Mouse (Mus musculus) urinary bladder, adult 2 months (tissue): ENCODE data around the gene Agl. TPM values are rescaled to one million over a fixed set of nuclear protein-coding genes. Genes with fewer than 3 reads are reported as not detected.

ENCODE experiments used
- DNase-seq: peaks from one replicate; pipeline ENCODE4 v3.0.0; 2022; ENCODE audit warnings: low spot score
- polyA plus RNA-seq: library from polyadenylated mRNA; depleted of rRNA; stranded (reverse); fragments of >200 nt; gene quantifications from 2 replicates; pipeline ENCODE4 v1.2.3, GENCODE M21; 2012; rRNA removed

Agl gene
- polyA plus RNA-seq, 1 experiment = 17.3 TPM

- DNase-seq = no peak
Observed at GRCm38 (mm10) chr3:116694955-116695665, 112.9 kb downstream of the Agl start.

- no peak for DNase-seq
Observed at GRCm38 (mm10) chr3:116694312-116694711, 113.7 kb downstream of the Agl start.

Other genes starting within 250 kb of the Agl start
- 0.32 and 0.50 TPM in 2 replicates for gene Lrrc39, start 245.2 kb downstream of the Agl start, polyA plus RNA-seq
- 3.2 and 3.9 TPM in 2 replicates for gene Sass6, start 213.2 kb downstream of the Agl start, polyA plus RNA-seq
- 23.2 and 23.3 TPM in 2 replicates for gene Trmt13, start 193.6 kb downstream of the Agl start, polyA plus RNA-seq
- 40.3 and 49.0 TPM in 2 replicates for gene Mfsd14a, start 145.5 kb downstream of the Agl start, polyA plus RNA-seq
- gene Gm43191, start 126.9 kb downstream of the Agl start, polyA plus RNA-seq = not detected in 2 replicates
- 14.3 and 17.1 TPM in 2 replicates for gene Slc35a3, start 95.3 kb downstream of the Agl start, polyA plus RNA-seq
- 14.6 and 15.3 TPM in 2 replicates for gene Frrs1, start 51.3 kb upstream of the Agl start, polyA plus RNA-seq
- gene 4930455H04Rik, start 160.1 kb upstream of the Agl start, polyA plus RNA-seq = not detected in 2 replicates
- gene Palmd, start 160.8 kb upstream of the Agl start, polyA plus RNA-seq = 5.9 and 6.7 TPM in 2 replicates